Mouse (Mus musculus): ENCODE data around the gene Ppp1r18. TPM values are rescaled to one million over a fixed set of nuclear protein-coding genes. Genes with fewer than 3 reads are reported as not detected.

The Ppp1r18 gene
- polyA plus RNA-seq, 1 experiment from 2014 or later: 19.1 TPM

DNA sequence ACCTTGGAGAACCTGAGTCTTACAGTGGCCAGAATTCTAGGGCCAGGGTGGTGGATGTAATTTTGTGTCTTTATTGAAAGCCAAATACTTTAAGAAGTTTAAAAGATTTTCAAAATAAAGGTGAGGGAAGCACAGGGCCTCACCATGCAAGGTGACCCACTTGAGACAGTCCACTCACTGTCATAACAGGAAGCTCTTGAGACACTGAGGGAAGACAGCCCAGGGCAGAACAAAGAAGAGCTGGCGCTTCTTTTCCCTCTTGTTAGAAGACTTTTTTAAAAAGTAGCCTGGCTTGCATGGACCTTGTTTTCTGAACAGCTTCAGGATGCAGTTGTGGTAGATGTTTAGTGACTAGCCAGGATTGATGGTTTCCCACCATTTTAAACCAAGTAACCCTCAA, 55.0 kb downstream of the Ppp1r18 start:
- Histone ChIP-seq H3K36me3 (ENCODE audit: control insufficient read depth, insufficient read depth, low read length) (peaks cover 43% of the 10 kb centered on the region), H3K4me1 (ENCODE audit: control insufficient read depth, insufficient read depth, low read length) (peaks cover 27% of the 10 kb centered on the region), H3K27me3 (ENCODE audit: control insufficient read depth, insufficient read depth, low read length) (no peaks in the 10 kb centered on the region), H3K4me3 (ENCODE audit: low read length) (peak overlapping the region; percentile 85; the same call in 1 of the 2 replicates), H3K27ac (ENCODE audit: low read depth, low read length) (peak overlapping the region; percentile 43; the same call in 1 of the 2 replicates), H3K9ac (ENCODE audit: low read depth, low read length) (0 out of 2 replicates have a peak overlapping the region, but pooled peaks have one; percentile 97), H3K9me3 (ENCODE audit: control insufficient read depth, low read length) (no peaks in the 10 kb centered on the region), H3K4me2 (replicated peaks; ENCODE audit: low read depth, low read length) (no peak overlapping the region)
- no peak for ATAC-seq (ENCODE audit: low FRiP score, low TSS enrichment)
- 94% methylated on average over 1 of the region's 1 CpGs for WGBS

DNA sequence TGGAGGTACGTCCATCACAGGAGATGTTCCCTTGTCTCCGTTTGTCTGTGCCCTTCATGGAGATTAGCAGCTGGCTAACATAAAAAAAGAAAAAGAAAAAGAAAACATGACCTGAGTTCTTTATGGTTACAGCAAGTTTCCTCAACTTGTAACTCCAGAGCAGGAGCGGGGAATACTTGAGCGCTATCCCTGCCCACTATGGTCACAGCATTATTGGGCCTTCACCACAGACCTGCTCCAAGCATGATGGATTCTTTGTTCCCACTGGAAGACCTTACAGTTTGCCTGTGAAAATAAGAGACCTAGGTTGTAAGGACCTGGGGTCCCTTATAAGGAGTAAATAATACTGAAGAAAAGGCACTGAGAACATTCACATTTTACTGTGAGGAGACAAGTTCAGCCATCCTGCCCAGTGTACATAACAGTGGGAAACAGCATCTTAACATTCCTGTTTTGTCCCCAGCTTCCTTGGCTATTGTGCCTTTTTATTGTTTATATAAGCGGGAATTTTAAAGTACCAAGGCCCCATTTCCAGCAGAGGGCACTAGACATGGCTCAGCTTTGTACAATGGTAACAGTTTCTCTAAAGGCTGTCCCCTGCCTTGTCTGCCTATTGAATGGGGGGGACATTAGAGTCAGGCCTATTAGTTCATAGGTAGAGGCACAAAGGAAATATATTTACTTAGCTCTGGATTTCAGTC, 55.6 kb downstream of the Ppp1r18 start:
- no peak for ATAC-seq (ENCODE audit: low FRiP score, low TSS enrichment)
- WGBS: 67% methylated on average over 5 of the region's 5 CpGs
- Histone ChIP-seq H3K4me2 (replicated peaks; ENCODE audit: low read depth, low read length) (no peak overlapping the region), H3K9ac (ENCODE audit: low read depth, low read length) (no peak overlapping the region), H3K36me3 (ENCODE audit: control insufficient read depth, insufficient read depth, low read length) (peaks cover 50% of the 10 kb centered on the region), H3K27me3 (ENCODE audit: control insufficient read depth, insufficient read depth, low read length) (no peaks in the 10 kb centered on the region), H3K27ac (ENCODE audit: low read depth, low read length) (no peak overlapping the region), H3K9me3 (ENCODE audit: control insufficient read depth, low read length) (no peaks in the 10 kb centered on the region), H3K4me3 (ENCODE audit: low read length) (no peak overlapping the region), H3K4me1 (ENCODE audit: control insufficient read depth, insufficient read depth, low read length) (peaks cover 27% of the 10 kb centered on the region)

DNA sequence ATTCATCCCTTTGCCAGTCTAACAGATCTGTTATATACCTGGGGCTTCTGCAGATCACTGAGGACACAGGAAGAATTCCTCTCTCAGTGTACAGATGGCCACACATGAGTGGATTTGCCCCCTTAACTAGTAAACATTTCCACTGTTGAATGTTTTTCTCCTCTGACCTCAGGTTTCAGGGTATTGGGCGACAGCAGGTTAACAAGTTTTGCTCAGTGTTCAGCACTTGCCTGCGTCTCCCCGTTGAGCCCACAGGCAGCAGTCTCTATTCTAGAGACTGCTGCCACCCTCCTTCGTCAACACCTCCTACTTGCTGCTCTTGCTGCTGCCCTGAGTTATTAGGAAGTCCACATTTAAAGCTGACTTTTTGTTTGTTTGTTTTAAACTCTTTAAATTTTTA, 56.3 kb downstream of the Ppp1r18 start:
- H3K27ac ChIP-seq (ENCODE audit: low read depth, low read length): no peak overlapping the region
- H3K4me3 ChIP-seq (ENCODE audit: low read length): no peak overlapping the region
- no peaks in the 10 kb centered on the region for H3K9me3 ChIP-seq (ENCODE audit: control insufficient read depth, low read length)
- no peak overlapping the region for H3K4me2 ChIP-seq (replicated peaks; ENCODE audit: low read depth, low read length)
- ATAC-seq (ENCODE audit: low FRiP score, low TSS enrichment): no peak
- peaks cover 57% of the 10 kb centered on the region for H3K36me3 ChIP-seq (ENCODE audit: control insufficient read depth, insufficient read depth, low read length)
- no peaks in the 10 kb centered on the region for H3K27me3 ChIP-seq (ENCODE audit: control insufficient read depth, insufficient read depth, low read length)
- H3K9ac ChIP-seq (ENCODE audit: low read depth, low read length): no peak overlapping the region
- 85% methylated on average over 4 of the region's 4 CpGs for WGBS
- peaks cover 27% of the 10 kb centered on the region for H3K4me1 ChIP-seq (ENCODE audit: control insufficient read depth, insufficient read depth, low read length)

GRCm38 (mm10) chr17:35922566-35922965, 57.2 kb downstream of the Ppp1r18 start:
- no peak overlapping the region for H3K4me3 ChIP-seq (ENCODE audit: low read length)
- no peak overlapping the region for H3K4me2 ChIP-seq (replicated peaks; ENCODE audit: low read depth, low read length)
- H3K4me1 ChIP-seq (ENCODE audit: control insufficient read depth, insufficient read depth, low read length): peaks cover 27% of the 10 kb centered on the region
- WGBS: 80% methylated on average over 3 of the region's 3 CpGs
- no peak overlapping the region for H3K27ac ChIP-seq (ENCODE audit: low read depth, low read length)
- H3K36me3 ChIP-seq (ENCODE audit: control insufficient read depth, insufficient read depth, low read length): peaks cover 60% of the 10 kb centered on the region
- no peaks in the 10 kb centered on the region for H3K27me3 ChIP-seq (ENCODE audit: control insufficient read depth, insufficient read depth, low read length)
- no peaks in the 10 kb centered on the region for H3K9me3 ChIP-seq (ENCODE audit: control insufficient read depth, low read length)
- H3K9ac ChIP-seq (ENCODE audit: low read depth, low read length): no peak overlapping the region
- no peak for ATAC-seq (ENCODE audit: low FRiP score, low TSS enrichment)

DNA sequence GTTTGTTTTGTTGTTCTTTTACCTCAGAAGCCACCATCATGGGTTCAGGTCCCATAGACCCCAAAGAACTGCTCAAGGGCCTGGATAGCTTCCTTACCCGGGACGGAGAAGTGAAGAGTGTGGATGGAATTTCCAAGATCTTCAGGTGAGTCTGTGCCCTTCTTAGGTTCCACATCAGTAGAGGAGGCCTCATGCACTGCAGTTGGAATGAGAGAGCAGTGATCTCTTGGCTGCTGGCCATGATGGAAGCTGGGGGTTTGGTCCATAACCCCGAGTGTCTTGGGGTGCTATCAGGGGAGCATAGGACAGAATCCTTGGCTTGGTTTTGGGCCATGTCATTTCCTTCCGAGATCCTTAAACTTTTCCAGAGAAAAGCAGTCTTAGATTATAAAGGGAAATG, 57.9 kb downstream of the Ppp1r18 start:
- Histone ChIP-seq H3K9ac (ENCODE audit: low read depth, low read length) (no peak overlapping the region), H3K36me3 (ENCODE audit: control insufficient read depth, insufficient read depth, low read length) (peaks cover 64% of the 10 kb centered on the region), H3K27me3 (ENCODE audit: control insufficient read depth, insufficient read depth, low read length) (no peaks in the 10 kb centered on the region), H3K27ac (ENCODE audit: low read depth, low read length) (no peak overlapping the region), H3K4me3 (ENCODE audit: low read length) (no peak overlapping the region), H3K9me3 (ENCODE audit: control insufficient read depth, low read length) (no peaks in the 10 kb centered on the region), H3K4me1 (ENCODE audit: control insufficient read depth, insufficient read depth, low read length) (peaks cover 27% of the 10 kb centered on the region), H3K4me2 (replicated peaks; ENCODE audit: low read depth, low read length) (no peak overlapping the region)
- ATAC-seq (ENCODE audit: low FRiP score, low TSS enrichment): no peak
- 96% methylated on average over 4 of the region's 4 CpGs for WGBS

MicroRNA genes within 50 kb of the gene (microRNA counts, 519-probe panel; counts per million panel counts)
- microRNA mmu-miR-1894-3p (not detected), microRNA mmu-miR-1894-5p (not detected)

Small RNAs within 50 kb of the gene (microRNA-seq; reads per million reads assigned to microRNA genes)
- 0.84 reads per million for gene Gm28033
- not detected for gene Mir1894

Other genes starting within 250 kb of the Ppp1r18 start
- not detected in 2 replicates for gene Gm9573, start 239.0 kb upstream of the Ppp1r18 start, polyA plus RNA-seq (2014; fragmentation: Nextera tagmentation; extraction: Ambion mirVana)
- gene Mucl3, start 221.9 kb upstream of the Ppp1r18 start, polyA plus RNA-seq (2014; fragmentation: Nextera tagmentation; extraction: Ambion mirVana): 0.15 and 0.24 TPM in 2 replicates
- gene Vars2, start 198.0 kb upstream of the Ppp1r18 start, polyA plus RNA-seq (2014; fragmentation: Nextera tagmentation; extraction: Ambion mirVana): 9.5 and 16.8 TPM in 2 replicates
- gene Gtf2h4, start 191.9 kb upstream of the Ppp1r18 start, polyA plus RNA-seq (2014; fragmentation: Nextera tagmentation; extraction: Ambion mirVana): 50.7 and 56.7 TPM in 2 replicates
- 34.6 and 52.0 TPM in 2 replicates for gene Ddr1, start 161.0 kb upstream of the Ppp1r18 start, polyA plus RNA-seq (2014; fragmentation: Nextera tagmentation; extraction: Ambion mirVana)
- 6.8 and 7.7 TPM in 2 replicates for gene Ier3, start 43.9 kb upstream of the Ppp1r18 start, polyA plus RNA-seq (2014; fragmentation: Nextera tagmentation; extraction: Ambion mirVana)
- gene Flot1, start 42.4 kb upstream of the Ppp1r18 start, polyA plus RNA-seq (2014; fragmentation: Nextera tagmentation; extraction: Ambion mirVana): 35.9 and 36.1 TPM in 2 replicates
- 1,061 and 1,103 TPM in 2 replicates for gene Tubb5, start 27.3 kb upstream of the Ppp1r18 start, polyA plus RNA-seq (2014; fragmentation: Nextera tagmentation; extraction: Ambion mirVana)
- 13.1 and 16.5 TPM in 2 replicates for gene Mdc1, start 24.1 kb upstream of the Ppp1r18 start, polyA plus RNA-seq (2014; fragmentation: Nextera tagmentation; extraction: Ambion mirVana)
- gene Nrm, start 4.3 kb upstream of the Ppp1r18 start, polyA plus RNA-seq (2014; fragmentation: Nextera tagmentation; extraction: Ambion mirVana): 53.2 and 65.2 TPM in 2 replicates
- gene Dhx16, start 14.2 kb downstream of the Ppp1r18 start, polyA plus RNA-seq (2014; fragmentation: Nextera tagmentation; extraction: Ambion mirVana): 37.8 and 50.0 TPM in 2 replicates
- gene 2310061I04Rik, start 31.8 kb downstream of the Ppp1r18 start, polyA plus RNA-seq (2014; fragmentation: Nextera tagmentation; extraction: Ambion mirVana): 36.2 and 41.5 TPM in 2 replicates
- gene Atat1, start 44.5 kb downstream of the Ppp1r18 start, polyA plus RNA-seq (2014; fragmentation: Nextera tagmentation; extraction: Ambion mirVana): 76.5 and 92.2 TPM in 2 replicates
- 79.0 and 101 TPM in 2 replicates for gene Mrps18b, start 50.8 kb downstream of the Ppp1r18 start, polyA plus RNA-seq (2014; fragmentation: Nextera tagmentation; extraction: Ambion mirVana)
- 30.6 and 44.7 TPM in 2 replicates for gene Ppp1r10, start 50.8 kb downstream of the Ppp1r18 start, polyA plus RNA-seq (2014; fragmentation: Nextera tagmentation; extraction: Ambion mirVana)
- gene Abcf1, start 104.2 kb downstream of the Ppp1r18 start, polyA plus RNA-seq (2014; fragmentation: Nextera tagmentation; extraction: Ambion mirVana): 74.6 and 97.8 TPM in 2 replicates
- gene Gnl1, start 114.3 kb downstream of the Ppp1r18 start, polyA plus RNA-seq (2014; fragmentation: Nextera tagmentation; extraction: Ambion mirVana): 35.0 and 44.5 TPM in 2 replicates
- gene Prr3, start 114.6 kb downstream of the Ppp1r18 start, polyA plus RNA-seq (2014; fragmentation: Nextera tagmentation; extraction: Ambion mirVana): 34.5 and 40.1 TPM in 2 replicates
- gene H2-T24, start 155.0 kb downstream of the Ppp1r18 start, polyA plus RNA-seq (2014; fragmentation: Nextera tagmentation; extraction: Ambion mirVana): 2.5 and 4.0 TPM in 2 replicates
- gene H2-T23, start 167.3 kb downstream of the Ppp1r18 start, polyA plus RNA-seq (2014; fragmentation: Nextera tagmentation; extraction: Ambion mirVana): 3.0 and 3.7 TPM in 2 replicates
- 11.2 and 12.0 TPM in 2 replicates for gene H2-T22, start 177.2 kb downstream of the Ppp1r18 start, polyA plus RNA-seq (2014; fragmentation: Nextera tagmentation; extraction: Ambion mirVana)
- gene Gm6034, start 177.4 kb downstream of the Ppp1r18 start, polyA plus RNA-seq (2014; fragmentation: Nextera tagmentation; extraction: Ambion mirVana): not detected in 2 replicates
- not detected in 2 replicates for gene Gm11127, start 192.8 kb downstream of the Ppp1r18 start, polyA plus RNA-seq (2014; fragmentation: Nextera tagmentation; extraction: Ambion mirVana)

All from kidney, embryonic 14.5 days (tissue).